In the genomic region with DNA sequence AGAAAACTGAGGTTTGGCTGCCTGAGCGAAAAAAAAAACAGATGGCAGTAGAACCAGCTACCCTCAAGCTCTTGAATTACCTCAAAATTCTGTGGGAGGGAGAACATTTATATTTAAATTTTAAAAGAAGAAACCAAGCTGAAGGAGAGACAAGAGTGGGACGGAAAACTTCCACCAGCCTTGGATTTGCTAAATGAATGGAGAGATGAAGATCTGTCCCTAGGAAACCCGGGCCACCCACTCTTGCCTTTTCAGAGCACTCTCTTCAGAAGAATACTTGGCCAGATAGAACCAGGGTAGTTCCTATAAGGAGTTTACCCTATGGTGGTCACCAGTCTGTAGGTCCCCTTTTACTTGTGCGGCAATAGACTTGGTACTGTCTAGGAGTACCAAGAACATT, we compare ENCODE assay signal across 8 mouse cellular contexts. TPM values are rescaled to one million over a fixed set of nuclear protein-coding genes. Genes with fewer than 3 reads are reported as not detected.
DNase-seq lines count a peak whose midpoint lies in the region; ATAC-seq and TF ChIP-seq lines count a peak whose summit lies in the region.

No protein-coding gene starts in this region.

- peaks cover 17% of the 10 kb centered on the region for H3K4me1 ChIP-seq in kidney, embryonic 14.5 days (ENCODE audit: control insufficient read depth, insufficient read depth, low read length)
- peaks cover 35% of the 10 kb centered on the region for H3K4me1 ChIP-seq in G1E (ENCODE audit: insufficient read depth, low read depth, low read length)
- peaks cover 30% of the 10 kb centered on the region for H3K4me1 ChIP-seq in forebrain, embryonic 15.5 days
- peaks cover 17% of the 10 kb centered on the region for H3K4me1 ChIP-seq in limb, embryonic 15.5 days
- peaks cover 16% of the 10 kb centered on the region for H3K4me1 ChIP-seq in stomach, embryonic 16.5 days (ENCODE audit: control insufficient read depth, insufficient read depth, low read length)

- no peak for ATAC-seq in kidney, embryonic 14.5 days (ENCODE audit: low FRiP score, low TSS enrichment)
- ATAC-seq in G1E (ENCODE audit: extremely low read depth, insufficient number of reproducible peaks, low FRiP score, poor library complexity, severe bottlenecking) = no peak
- no peak for ATAC-seq in forebrain, embryonic 15.5 days (replicated peaks)
- ATAC-seq in limb, embryonic 15.5 days (ENCODE audit: insufficient number of reproducible peaks, low FRiP score, low TSS enrichment, low read depth) = no peak
- no peak for ATAC-seq in stomach, embryonic 16.5 days (ENCODE audit: insufficient read depth, low FRiP score)

- WGBS in kidney, embryonic 14.5 days = 70% methylated on average over 4 of the region's 4 CpGs
- WGBS in forebrain, embryonic 15.5 days = 64% methylated on average over 4 of the region's 4 CpGs
- 67% methylated on average over 4 of the region's 4 CpGs for WGBS in limb, embryonic 15.5 days
- 66% methylated on average over 4 of the region's 4 CpGs for WGBS in stomach, embryonic 16.5 days

- no peak for DNase-seq in kidney, postnatal 36 days
- peak; percentile 11 for DNase-seq in G1E (ENCODE audit: low spot score)
- no peak for DNase-seq in cerebellum, postnatal 36 days
- DNase-seq in T-cell, adult 2 months (ENCODE audit: low spot score) = no peak

- H3K36me3 ChIP-seq in kidney, embryonic 14.5 days (ENCODE audit: control insufficient read depth, insufficient read depth, low read length) = no peaks in the 10 kb centered on the region
- peaks cover 19% of the 10 kb centered on the region for H3K36me3 ChIP-seq in G1E (replicated peaks)
- no peaks in the 10 kb centered on the region for H3K36me3 ChIP-seq in forebrain, embryonic 15.5 days
- H3K36me3 ChIP-seq in limb, embryonic 15.5 days = no peaks in the 10 kb centered on the region
- no peaks in the 10 kb centered on the region for H3K36me3 ChIP-seq in stomach, embryonic 16.5 days (ENCODE audit: control insufficient read depth, insufficient read depth, low read length)

- H3K9ac ChIP-seq in kidney, embryonic 14.5 days (ENCODE audit: low read depth, low read length) = peak overlapping the region; percentile 35; the same call in 1 of the 2 replicates
- peak overlapping the region; percentile 59 for H3K9ac ChIP-seq in forebrain, embryonic 15.5 days (replicated peaks)
- no peak overlapping the region for H3K9ac ChIP-seq in limb, embryonic 15.5 days
- H3K9ac ChIP-seq in stomach, embryonic 16.5 days (ENCODE audit: low read length) = peak overlapping the region; percentile 73

- no peaks in the 10 kb centered on the region; the same call in 1 of the 2 replicates for H3K27me3 ChIP-seq in kidney, embryonic 14.5 days (ENCODE audit: control insufficient read depth, insufficient read depth, low read length)
- no peaks in the 10 kb centered on the region for H3K27me3 ChIP-seq in G1E (ENCODE audit: insufficient read depth, low read length)
- H3K27me3 ChIP-seq in forebrain, embryonic 15.5 days = peaks cover 5% of the 10 kb centered on the region; the same call in 1 of the 2 replicates
- H3K27me3 ChIP-seq in limb, embryonic 15.5 days = peaks cover 14% of the 10 kb centered on the region
- no peaks in the 10 kb centered on the region; the same call in 1 of the 2 replicates for H3K27me3 ChIP-seq in stomach, embryonic 16.5 days (ENCODE audit: control insufficient read depth, insufficient read depth, low read length)

- H3K27ac ChIP-seq in kidney, embryonic 14.5 days (ENCODE audit: low read depth, low read length) = no peak overlapping the region
- H3K27ac ChIP-seq in forebrain, embryonic 15.5 days (replicated peaks) = peak overlapping the region; percentile 85
- H3K27ac ChIP-seq in limb, embryonic 15.5 days = peak overlapping the region; percentile 54; the same call in 1 of the 2 replicates
- 0 out of 2 replicates have a peak overlapping the region, but pooled peaks have one; percentile 48 for H3K27ac ChIP-seq in stomach, embryonic 16.5 days (ENCODE audit: low read length)

- peak overlapping the region; percentile 55 for H3K4me2 ChIP-seq in kidney, embryonic 14.5 days (replicated peaks; ENCODE audit: low read depth, low read length)
- H3K4me2 ChIP-seq in forebrain, embryonic 15.5 days (replicated peaks) = peak overlapping the region; percentile 64
- H3K4me2 ChIP-seq in limb, embryonic 15.5 days = peak overlapping the region; percentile 63
- H3K4me2 ChIP-seq in stomach, embryonic 16.5 days (ENCODE audit: low read depth, low read length) = peak overlapping the region; percentile 68

- H3K9me3 ChIP-seq in kidney, embryonic 14.5 days (ENCODE audit: control insufficient read depth, low read length) = no peaks in the 10 kb centered on the region; the same call in 1 of the 2 replicates
- H3K9me3 ChIP-seq in G1E (replicated peaks) = no peaks in the 10 kb centered on the region
- H3K9me3 ChIP-seq in forebrain, embryonic 15.5 days = no peaks in the 10 kb centered on the region
- no peaks in the 10 kb centered on the region for H3K9me3 ChIP-seq in limb, embryonic 15.5 days
- no peaks in the 10 kb centered on the region; the same call in 1 of the 2 replicates for H3K9me3 ChIP-seq in stomach, embryonic 16.5 days (replicated peaks; ENCODE audit: control insufficient read depth, low read length)

- H3K4me3 ChIP-seq in kidney, embryonic 14.5 days (ENCODE audit: low read length) = peak overlapping the region; percentile 87
- peak overlapping the region; percentile 88 for H3K4me3 ChIP-seq in G1E (ENCODE audit: low read depth, low read length)
- peak overlapping the region; percentile 73 for H3K4me3 ChIP-seq in forebrain, embryonic 15.5 days
- peak overlapping the region; percentile 82 for H3K4me3 ChIP-seq in limb, embryonic 15.5 days
- H3K4me3 ChIP-seq in stomach, embryonic 16.5 days (replicated peaks; ENCODE audit: low read length) = peak overlapping the region; percentile 79

- no peak for TF ChIP-seq CTCF in G1E (IDR thresholded peaks at IDR 0.05; ENCODE audit: low read depth, low read length)

RNA-seq across cellular contexts. Expression of a gene that starts 15.5 kb away (rescaled TPM):
- 21.0 and 45.8 TPM in 2 replicates for polyA plus RNA-seq in kidney, embryonic 14.5 days (2014; fragmentation: Nextera tagmentation; extraction: Ambion mirVana)
- total RNA-seq in G1E (2014; fragmentation: Nextera tagmentation) (49.4 and 55.5 TPM in 2 replicates), G1E (2017) (51.9 and 52.6 TPM in 2 replicates)
- polyA plus RNA-seq in G1E (2012) = 53.6 and 62.7 TPM in 2 replicates
- polyA plus RNA-seq in forebrain, embryonic 15.5 days (2015; fragmentation: Nextera tagmentation; extraction: Ambion mirVana) = 84.4 and 87.9 TPM in 2 replicates
- polyA plus RNA-seq in limb, embryonic 15.5 days (2015; fragmentation: Nextera tagmentation; extraction: Ambion mirVana) = 47.5 and 50.3 TPM in 2 replicates
- 52.0 and 62.6 TPM in 2 replicates for polyA plus RNA-seq in stomach, embryonic 16.5 days (2015; fragmentation: Nextera tagmentation; extraction: Ambion mirVana)

RNA-seq across cellular contexts. Expression of a gene that starts 46.8 kb away (rescaled TPM):
- polyA plus RNA-seq in kidney, embryonic 14.5 days (2014; fragmentation: Nextera tagmentation; extraction: Ambion mirVana) = 0.46 and 0.69 TPM in 2 replicates
- total RNA-seq in G1E (2014; fragmentation: Nextera tagmentation) (not detected in 2 replicates), G1E (2017) (0.05 TPM in 1 of 2 replicates, not detected in the other)
- not detected in 2 replicates for polyA plus RNA-seq in G1E (2012)
- 23.1 and 25.8 TPM in 2 replicates for polyA plus RNA-seq in forebrain, embryonic 15.5 days (2015; fragmentation: Nextera tagmentation; extraction: Ambion mirVana)
- polyA plus RNA-seq in limb, embryonic 15.5 days (2015; fragmentation: Nextera tagmentation; extraction: Ambion mirVana) = 0.55 and 0.95 TPM in 2 replicates
- polyA plus RNA-seq in stomach, embryonic 16.5 days (2015; fragmentation: Nextera tagmentation; extraction: Ambion mirVana) = 1.4 TPM in 2 replicates
